Mouse (Mus musculus): ENCODE data around the gene Tubb4b.

Tubb4b gene

DNA sequence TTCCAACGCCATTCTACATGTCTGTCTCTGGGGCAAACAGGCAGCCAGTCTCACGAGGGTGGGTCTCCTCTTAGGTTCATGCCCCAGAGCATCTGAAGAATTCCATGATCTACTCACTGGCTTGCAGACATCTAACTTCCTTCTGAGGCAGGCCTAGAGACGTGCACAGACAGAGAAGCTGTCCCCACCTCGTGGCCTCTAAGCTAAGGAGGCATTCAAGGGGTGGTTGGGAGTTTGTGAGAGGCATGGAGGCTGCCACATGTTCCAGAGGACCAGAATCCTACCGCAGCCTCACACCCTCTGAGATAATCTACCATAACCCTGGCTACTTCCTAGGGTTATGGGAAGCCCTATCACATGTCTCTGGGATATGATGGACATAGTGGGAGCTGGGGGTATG, 30.5 kb downstream of the Tubb4b start:
- no peak for DNase-seq (ENCODE audit: low read depth, low spot score)

DNA sequence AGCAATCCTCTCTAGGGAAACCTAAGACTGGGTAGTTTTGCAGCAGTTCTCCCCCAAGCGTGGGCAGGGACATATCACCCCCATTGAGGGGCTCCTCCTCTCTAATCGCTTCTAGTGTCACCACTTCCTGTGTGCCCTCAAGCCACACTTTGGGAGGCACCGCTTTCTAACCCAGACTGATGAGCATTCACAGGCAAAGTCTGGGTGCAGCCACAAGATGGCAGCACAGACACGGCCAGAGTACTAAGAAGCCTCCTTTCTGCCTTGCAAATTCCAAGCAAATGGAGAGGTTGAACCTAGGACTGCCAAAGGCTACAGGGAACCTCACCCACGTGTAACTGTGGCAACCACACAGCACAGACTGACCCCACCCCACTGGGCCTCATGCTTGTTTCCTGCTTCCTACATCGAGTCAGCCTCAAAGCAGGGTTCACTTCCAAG, 31.2 kb downstream of the Tubb4b start:
- DNase-seq (ENCODE audit: low read depth, low spot score), result peak; percentile 96

DNA sequence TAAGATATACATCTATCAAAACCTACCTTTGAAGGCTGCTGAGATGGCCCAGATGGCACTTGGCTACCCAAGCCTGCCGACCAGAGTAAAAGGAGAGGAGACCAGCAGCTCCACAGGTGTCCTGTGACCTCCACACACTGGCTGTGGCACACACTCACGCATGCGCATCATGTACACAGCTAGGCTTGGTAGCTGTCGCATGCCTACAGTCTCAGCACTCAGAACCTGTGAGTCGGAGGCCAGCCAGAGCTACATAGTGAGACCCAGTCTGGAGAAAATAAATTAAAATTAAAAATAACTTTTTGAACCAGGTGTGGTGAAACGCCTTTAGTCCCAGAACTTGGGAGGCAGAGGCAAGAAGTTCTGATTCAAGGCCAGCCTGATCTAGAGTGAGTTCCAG, 36.7 kb downstream of the Tubb4b start:
- no peak for DNase-seq (ENCODE audit: low read depth, low spot score)

DNA sequence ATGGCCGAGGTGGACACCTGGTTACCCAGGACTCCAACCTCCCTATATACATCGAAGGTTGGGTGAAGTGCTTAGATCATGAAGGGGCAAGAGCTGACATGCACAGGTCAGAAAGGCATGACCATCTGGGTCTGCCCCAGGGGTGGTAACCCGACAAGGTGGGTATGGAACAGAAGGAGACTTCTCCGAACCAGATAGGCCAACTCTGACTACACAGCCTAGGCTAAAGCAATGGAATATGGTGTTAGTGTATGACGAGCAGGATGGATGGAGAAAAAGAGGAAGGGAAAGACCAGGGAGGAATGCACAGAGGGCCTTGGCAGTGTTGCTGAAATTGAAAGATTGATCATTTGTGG, 37.9 kb downstream of the Tubb4b start:
- no peak for DNase-seq (ENCODE audit: low read depth, low spot score)

DNA sequence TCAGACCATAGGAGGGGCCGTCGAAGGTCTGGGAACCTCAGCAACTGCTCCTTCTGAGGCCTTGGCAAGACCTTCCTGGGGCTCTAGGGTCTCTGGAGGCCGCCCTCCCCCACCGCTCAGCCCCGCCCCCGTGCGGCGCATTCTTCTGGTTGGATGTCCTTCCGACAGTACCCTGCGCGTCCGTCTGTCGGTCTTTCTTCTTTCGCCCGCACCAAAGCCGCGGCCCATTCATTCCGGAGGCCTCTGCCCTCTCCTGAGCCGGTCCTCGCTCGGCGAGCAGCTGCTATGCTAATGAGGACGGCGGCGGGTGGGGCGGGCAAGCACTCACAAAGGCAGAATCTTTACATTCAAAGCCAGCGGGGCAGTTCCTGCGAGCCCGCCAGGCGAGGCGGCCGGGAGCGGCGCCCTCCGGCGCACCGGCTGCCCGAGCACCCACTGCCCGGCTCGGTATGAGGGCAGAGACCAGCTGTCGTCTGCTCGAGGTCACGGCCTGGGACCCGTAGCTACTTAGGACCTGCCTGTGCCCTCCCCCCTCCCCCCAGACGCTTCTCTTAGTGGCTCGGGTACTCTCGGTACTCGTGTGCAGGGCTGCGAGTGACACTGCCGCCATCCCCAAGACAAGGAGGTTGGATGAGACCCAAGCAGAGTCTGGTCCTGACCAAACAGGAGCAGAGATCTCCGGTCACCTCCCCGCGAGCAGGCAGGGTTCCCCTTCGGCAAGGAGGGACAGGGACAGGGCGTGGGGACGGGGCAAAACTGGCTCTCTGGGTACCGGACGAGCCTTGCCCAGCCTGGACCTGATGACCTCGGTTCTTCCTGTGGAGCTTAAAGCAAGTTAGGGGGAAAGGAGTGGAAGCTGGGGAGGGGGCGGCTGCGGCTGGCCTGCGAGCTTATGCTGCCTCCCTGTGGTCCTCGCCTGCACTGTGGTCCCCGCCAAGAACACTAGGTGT, 38.6 kb downstream of the Tubb4b start:
- peak; percentile 70 for DNase-seq (ENCODE audit: low read depth, low spot score)

DNA sequence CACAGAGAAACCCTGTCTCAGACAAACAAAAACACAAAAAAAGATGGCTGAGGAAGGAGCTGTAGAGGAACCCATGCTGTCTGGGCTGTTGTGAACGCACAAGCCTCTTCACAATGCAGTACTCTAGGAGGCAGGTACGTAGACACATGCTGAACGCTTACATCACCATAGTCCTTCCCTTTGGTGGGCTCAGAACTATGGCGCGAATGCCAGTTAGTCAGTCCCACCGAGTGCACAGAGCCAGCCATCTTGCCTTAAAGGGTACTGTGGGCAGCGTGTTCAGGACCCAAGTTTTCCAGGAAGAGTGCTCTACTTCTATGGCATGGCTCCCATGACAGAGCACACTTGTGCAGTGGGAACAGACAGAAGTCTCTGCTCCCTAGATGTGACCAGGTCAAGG, 40.0 kb downstream of the Tubb4b start:
- no peak for DNase-seq (ENCODE audit: low read depth, low spot score)

DNA sequence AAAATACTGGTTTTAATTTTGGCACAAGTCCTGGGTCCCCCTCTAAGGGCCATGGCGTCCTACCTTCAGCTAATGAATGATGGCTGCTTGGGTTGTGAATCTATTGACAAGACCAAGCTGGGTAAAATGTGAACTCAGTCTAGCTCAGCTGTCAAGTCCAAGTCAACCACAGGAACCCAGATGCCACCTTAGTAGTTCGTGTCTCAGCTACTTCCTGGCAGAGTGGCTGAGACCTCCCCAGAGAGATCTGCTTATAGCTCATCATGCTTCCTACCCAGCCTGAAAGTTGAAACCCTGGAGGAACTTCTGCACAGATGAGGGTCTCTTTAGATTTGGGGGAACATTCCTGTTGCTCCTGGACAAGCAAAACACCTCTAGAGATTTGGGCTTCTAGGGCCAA, 41.2 kb downstream of the Tubb4b start:
- DNase-seq (ENCODE audit: low read depth, low spot score), result no peak

DNA sequence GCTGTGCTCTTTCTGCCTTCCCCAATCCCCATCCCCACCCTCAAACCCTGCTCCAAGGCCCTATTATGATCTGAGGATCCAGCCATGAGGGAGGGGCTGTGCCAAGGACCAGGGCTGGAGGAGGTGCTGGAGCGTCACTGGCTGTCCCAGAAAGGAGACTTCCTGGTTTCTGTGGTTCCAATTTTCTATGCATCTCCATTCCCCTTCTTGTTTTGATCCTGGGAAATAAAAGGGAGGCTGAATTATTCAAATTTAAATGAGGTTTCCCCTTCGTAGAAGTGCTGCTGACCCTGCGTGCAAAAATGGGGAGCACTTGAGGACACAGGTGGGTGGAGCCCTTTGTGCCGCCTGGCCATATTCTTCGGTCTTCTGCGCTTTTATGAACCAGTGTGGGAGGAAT, 41.8 kb downstream of the Tubb4b start:
- DNase-seq (ENCODE audit: low read depth, low spot score), result no peak

DNA sequence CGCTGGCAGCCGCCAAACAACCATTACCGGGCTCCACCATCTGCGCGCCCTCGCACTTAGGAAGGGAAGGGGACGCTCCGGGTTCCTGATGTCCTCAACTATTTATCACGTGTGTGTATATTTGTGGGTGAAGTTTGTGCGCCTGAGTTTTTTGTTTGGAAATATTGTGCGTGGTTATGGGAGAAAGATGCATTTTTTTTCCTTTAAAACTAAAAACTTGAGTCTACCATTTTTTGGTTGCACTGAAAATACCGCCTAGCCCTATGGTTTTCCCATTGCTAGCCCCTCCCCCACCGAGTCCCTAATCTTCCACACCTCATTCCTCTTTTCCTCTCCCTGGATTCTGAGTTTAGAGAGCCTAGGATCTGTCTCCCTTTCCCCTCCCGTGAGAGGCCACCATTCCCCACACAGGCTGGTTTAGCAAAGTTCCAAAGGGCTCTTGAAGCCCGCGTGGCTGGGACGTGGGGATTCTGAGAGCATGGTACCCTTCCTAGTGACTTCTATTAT, 42.6 kb downstream of the Tubb4b start:
- peak; percentile 44 for DNase-seq (ENCODE audit: low read depth, low spot score)

DNA sequence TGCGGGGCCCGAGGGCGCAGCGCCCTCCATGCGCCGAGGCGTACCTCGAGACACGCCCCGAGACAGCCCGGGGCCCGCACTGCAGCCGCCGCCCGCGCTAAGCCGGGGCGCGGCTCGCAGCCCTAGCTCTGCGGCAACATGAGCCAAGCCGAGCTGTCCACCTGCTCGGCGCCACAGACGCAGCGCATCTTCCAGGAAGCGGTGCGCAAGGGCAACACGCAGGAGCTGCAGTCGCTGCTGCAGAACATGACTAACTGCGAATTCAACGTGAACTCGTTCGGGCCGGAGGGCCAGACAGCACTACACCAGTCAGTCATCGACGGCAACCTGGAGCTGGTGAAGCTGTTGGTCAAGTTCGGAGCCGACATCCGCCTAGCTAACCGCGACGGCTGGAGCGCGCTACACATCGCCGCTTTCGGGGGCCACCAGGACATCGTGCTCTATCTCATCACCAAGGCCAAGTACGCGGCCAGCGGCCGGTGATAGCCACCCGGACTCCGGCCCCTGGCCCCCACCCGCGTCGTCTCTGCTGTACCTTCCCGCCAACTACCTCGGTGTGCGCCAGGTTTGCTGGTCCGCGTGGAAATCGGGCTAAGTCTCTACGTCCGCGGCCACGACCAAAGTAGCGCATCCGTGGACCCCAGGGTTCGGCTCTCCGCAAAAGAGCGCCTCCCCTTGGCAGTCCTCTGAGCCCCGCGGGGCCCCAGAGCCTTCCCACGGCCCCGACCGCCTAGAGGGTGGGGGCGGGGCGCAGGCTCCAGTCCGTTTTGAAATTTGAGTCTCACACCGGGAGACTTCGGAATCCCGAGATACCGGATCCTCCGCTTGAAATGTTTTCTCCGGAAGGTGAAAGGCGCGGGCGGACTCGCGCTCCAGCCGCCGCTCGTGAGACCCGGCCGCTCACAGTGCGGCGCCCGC, 43.3 kb downstream of the Tubb4b start:
- DNase-seq (ENCODE audit: low read depth, low spot score), result peak; percentile 73

DNA sequence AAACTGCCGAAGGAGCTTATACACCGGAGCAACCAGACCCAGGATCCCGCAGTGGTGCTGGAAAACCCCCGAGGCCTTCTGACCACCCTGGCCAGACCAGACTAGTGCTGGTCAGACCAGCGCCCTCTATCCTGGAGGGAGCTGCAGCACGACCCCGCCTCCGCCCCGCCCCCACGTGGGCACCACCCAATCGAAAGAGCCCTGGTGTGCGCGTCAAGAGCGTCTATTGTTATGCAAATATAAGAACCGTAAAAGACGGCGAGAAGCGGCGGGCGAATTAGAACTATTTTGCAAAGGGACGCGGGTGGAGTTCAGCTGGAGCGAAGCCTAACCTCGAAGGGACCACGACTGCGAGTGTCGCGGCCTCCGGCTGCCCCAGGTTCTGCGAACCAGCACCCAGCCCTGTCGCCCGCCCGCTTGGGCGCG, 44.0 kb downstream of the Tubb4b start, which contains the start of gene Nrarp:
TSS of gene Nrarp (plus strand) at position 281 of the 426 bp plus-strand sequence.
- peak; percentile 96 for DNase-seq (ENCODE audit: low read depth, low spot score)

DNA sequence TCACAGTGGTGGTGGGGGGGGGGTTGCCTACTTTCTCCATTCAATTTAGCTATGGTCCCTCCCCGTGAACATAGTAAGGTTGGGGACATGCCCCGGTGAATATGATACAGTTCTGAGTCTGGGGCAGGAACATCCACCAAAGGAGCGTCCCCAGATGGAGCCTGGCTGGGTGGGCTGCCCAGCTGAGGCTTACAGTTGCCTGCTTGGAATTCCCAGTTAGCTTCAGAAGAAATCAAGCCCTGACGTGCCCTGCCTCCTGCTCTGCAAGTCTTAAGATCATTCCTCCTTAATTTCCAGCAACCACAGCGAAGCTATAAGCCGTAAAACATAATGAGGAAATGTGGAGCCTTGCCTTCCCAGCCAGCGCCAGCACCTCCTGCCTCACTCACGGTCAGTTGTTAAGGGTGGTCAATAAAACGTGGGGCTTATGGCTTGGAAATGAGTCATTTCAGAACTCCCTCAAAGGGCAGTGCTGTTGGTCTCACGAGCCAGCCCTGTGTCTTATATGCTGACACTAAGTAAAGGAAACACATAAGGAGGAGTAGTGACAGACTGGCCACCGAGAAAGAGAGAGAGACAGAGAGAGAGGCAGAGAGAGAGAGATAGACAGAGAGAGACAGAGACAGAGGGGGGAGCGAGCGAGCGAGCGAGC, 44.8 kb downstream of the Tubb4b start:
- DNase-seq (ENCODE audit: low read depth, low spot score), result no peak

DNA sequence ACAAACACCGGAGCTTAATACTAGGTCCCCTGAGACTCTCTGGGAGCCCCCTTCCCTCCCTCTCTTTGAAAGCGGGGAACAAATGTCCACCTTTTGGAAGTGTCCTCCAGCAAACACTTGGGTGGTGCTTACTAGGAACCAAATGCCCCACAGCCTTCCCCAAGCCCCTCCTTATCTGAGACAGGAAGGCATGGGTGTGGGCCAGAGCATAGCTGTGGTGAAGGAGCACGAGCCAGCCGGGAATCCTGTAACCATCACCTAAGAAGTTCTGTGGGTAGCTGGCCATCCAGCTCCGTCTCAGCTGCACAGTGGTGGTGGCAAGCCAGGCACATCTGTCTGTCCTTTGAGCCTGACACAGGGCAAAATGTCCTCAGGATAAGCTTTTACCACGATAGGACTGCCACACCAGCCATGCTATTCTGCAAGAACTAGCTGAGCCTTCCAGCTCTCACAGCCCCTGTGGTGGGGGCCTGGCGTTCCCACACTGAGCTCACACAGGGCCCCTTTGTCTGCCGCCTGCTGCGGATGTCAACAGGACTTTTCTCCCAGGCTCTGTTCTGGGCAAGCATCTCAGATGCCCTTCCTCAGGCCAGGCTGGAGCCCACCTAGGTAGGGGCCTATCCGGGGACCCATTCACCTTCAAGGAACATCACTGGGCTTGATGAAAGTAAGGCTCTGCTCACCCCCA, 46.1 kb downstream of the Tubb4b start:
- no peak for DNase-seq (ENCODE audit: low read depth, low spot score)

DNA sequence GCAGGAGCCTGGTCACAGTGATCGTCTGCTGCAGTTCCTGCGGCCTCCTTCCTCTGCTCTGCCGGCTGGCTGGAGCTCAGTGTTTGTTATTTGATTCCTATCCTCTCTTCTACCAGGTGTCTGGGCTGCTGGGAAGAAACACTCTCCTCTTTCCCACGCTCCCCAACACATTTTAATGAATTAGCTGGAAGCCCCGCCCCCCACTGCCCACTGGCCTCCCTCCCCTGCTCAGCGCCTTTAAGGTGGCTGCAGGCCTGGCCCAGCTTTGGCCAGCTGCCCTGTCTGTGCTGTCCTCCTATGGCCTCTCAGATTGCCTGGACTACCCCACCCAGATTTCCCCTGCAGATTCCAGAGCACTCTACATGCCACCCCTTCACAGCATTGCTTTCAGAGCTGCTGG, 46.8 kb downstream of the Tubb4b start:
- DNase-seq (ENCODE audit: low read depth, low spot score), result no peak

DNA sequence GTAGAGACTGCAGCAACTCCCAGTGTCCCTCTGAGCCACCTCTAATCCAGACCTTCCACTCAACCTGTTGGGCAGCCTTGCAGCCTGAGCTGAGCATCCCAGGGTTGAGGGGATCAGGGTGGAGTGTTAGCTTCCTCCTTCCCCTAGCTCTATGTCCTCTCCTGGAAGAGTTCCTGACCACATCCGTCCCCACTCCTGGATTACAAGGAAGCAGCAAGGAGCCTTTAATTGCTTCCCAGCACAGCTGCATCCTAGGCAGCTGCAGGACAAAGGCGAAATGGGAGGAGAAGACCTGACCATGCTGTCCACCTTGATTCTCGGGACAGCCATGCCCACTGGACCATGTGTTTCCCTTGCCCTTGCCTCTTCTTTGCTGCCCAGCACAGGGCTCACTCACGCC, 47.4 kb downstream of the Tubb4b start:
- DNase-seq (ENCODE audit: low read depth, low spot score), result no peak

DNA sequence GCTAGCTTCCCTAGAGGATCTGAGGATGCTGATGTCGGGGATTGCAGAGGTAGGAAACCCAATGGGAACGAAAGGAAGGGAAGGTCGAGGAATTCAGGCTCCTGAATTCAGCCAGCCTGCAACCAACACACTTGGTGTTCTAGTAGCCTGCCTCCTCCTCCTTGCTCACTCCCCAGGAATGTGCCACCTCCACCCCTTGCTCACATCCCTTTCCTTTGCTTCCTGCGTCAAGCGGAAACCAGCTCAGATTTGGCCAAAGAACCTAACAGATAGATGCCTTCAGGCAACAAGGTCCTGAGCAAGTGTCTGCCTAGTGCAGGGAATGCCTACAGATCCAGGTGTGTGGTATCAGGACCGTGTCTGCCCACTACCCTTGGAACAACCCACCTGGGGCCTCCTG, 47.9 kb downstream of the Tubb4b start:
- DNase-seq (ENCODE audit: low read depth, low spot score), result no peak

DNA sequence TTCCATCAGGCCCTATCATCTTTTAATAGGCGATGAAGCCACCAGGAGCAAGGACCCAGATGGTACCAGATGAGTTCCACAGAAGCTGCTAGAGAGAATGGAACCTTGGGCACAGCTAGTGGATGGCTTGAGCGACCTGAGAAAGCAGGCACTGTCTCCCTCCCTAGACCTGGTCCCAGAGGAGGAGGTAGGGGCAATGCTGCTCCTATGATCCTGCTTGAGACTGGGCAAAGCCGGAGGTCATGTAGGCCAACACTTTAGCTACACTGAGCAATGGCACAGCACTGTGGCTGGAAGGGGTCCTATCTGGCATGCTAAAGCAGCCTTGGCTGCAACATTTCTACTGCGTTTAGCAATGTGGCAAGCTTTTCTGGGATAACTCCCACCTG, 48.8 kb downstream of the Tubb4b start:
- DNase-seq (ENCODE audit: low read depth, low spot score), result no peak

DNA sequence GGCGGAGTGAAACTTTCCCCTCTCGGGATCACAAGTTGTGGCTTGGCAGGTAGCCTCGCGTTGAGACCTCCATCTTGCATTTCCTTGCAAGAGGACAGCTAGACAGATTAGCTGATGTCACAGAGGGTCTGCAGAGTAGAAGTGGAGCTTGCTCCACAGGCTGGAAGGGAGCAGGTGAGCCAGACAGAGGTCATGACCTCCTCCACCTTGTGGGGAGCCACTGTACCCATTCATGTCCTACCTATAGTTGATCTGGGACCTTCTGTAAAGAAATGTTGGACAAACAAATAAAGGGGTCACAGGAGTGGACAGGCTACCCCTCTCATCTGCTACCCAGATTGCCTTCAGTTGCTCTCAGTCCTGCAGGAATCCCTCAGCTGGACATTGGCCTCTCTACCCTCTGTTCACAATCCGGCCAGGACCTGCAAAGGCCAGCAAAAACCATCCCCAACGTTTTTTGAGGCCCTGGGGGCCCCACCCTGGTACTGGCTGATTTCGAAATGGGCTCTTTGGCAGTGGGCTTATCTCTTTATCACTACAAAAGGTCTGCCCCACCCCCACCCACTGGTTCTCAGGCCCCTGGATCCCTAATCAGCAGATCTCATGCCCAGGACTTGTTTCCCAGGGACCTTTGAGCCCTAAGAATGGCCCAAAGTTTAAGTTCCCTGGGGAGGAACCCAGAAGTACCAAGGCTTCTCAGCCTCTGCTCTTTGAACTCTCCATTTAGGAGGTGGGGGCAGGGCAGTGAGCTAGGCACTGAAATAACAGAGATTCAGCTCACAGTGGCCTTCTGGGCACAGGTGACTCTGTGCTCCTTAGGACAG, 49.4 kb downstream of the Tubb4b start:
- DNase-seq (ENCODE audit: low read depth, low spot score), result no peak

DNA sequence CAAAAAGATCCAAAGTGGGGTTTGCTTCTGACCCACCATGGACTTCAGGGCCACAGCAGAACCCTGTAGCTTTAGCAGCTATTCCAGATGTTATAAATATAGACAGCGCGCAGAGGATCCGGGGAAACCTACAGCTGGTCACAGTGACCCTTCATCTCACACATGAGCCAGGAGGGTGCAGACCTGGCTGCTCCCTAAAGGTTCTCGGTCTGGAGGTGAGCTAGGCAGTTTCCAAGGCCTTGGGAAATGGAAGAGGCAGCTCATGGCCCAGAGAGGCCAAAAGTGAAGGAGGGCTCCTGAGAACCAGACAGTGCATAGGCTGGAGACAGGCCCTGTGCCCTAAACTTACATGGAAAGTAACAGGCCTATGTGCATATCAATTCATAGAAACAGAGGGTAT, 50.7 kb downstream of the Tubb4b start:
- no peak for DNase-seq (ENCODE audit: low read depth, low spot score)

DNA sequence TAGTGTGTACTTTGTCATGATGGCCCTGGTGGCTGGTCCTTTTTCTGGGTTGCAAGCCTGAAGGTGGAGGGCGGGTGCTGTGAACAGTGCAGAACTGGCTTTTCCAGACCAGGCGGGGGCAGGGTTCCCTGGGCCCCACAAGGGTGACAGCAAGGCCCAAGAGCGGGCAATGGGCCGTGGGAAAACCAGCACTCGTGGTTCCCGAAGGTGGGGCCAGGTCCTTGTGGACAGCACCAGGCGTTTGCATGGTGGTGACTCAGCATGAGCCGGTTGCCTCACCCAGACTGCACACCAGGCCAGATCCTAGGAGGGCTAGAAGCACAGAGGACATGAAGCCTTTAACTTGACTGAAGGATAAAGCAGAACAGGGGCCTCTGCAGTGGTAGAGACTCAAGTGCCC, 51.9 kb downstream of the Tubb4b start:
- no peak for DNase-seq (ENCODE audit: low read depth, low spot score)

Measured in ES-CJ7 (cell line).